Mouse (Mus musculus) heart, embryonic 14.5 days (tissue): ENCODE measurements around the gene Gm10392. TPM values are rescaled to one million over a fixed set of nuclear protein-coding genes. Genes with fewer than 3 reads are reported as not detected.
A peak's percentile ranks its signal among the peaks of the same experiment; 100 is the strongest.

ENCODE experiments used
- ATAC-seq: fragments of 200-750 bp; cut with Nextera tagmentation; 2 replicates; pipeline ENCODE4 v1.8.0; 2017; ENCODE audit warnings: low read depth, moderate TSS enrichment; ENCODE audit not compliant: insufficient number of reproducible peaks, insufficient read depth, low FRiP score
- H3K27ac ChIP-seq, 2 experiments: fragments of 200-500 bp in 1 of 2; fragments of 300-500 bp in 1 of 2; sonication (generic) in 1 of 2; replicated peaks in 1 of 2; 2 replicates each; pipeline ENCODE4 v1.5.1; 2012 to 2014; ENCODE audit warnings: low read depth in 2 of 2, low read length in 2 of 2, control low read depth in 1 of 2, mild to moderate bottlenecking in 1 of 2, mixed read lengths in 1 of 2; ENCODE audit not compliant: control insufficient read depth in 1 of 2, insufficient read depth in 1 of 2
- H3K27me3 ChIP-seq: fragments of 300-500 bp; sonication (generic); 2 replicates; pipeline ENCODE4 v1.6.1; 2014; ENCODE audit warnings: mild to moderate bottlenecking, low read length, control low read depth; ENCODE audit not compliant: control insufficient read depth, insufficient read depth
- H3K36me3 ChIP-seq: fragments of 300-500 bp; sonication (generic); 2 replicates; pipeline ENCODE4 v1.6.1; 2014; ENCODE audit warnings: mild to moderate bottlenecking, control low read depth, low read length, mixed read lengths; ENCODE audit not compliant: control insufficient read depth, insufficient read depth
- H3K4me1 ChIP-seq, 2 experiments: fragments of 200-500 bp in 1 of 2; fragments of 300-500 bp in 1 of 2; sonication (generic) in 1 of 2; 2 replicates each; pipeline ENCODE4 v1.6.1; 2012 to 2014; ENCODE audit warnings: low read length in 2 of 2, control low read depth in 1 of 2, mixed read lengths in 1 of 2; ENCODE audit not compliant: control insufficient read depth in 2 of 2, insufficient read depth in 2 of 2
- H3K4me2 ChIP-seq: fragments of 300-500 bp; sonication (generic); 2 replicates; pipeline ENCODE4 v1.6.1; 2014; ENCODE audit warnings: mild to moderate bottlenecking, low read length
- H3K4me3 ChIP-seq, 2 experiments: fragments of 200-500 bp in 1 of 2; fragments of 300-500 bp in 1 of 2; sonication (generic) in 1 of 2; 2 replicates each; pipeline ENCODE4 v1.5.1; 2012 to 2014; ENCODE audit warnings: low read length in 2 of 2, mild to moderate bottlenecking in 2 of 2, control low read depth in 1 of 2, low read depth in 1 of 2, moderate library complexity in 1 of 2; ENCODE audit not compliant: control insufficient read depth in 1 of 2, insufficient read depth in 1 of 2
- H3K9ac ChIP-seq: fragments of 300-500 bp; sonication (generic); 2 replicates; pipeline ENCODE4 v1.6.1; 2014; ENCODE audit warnings: mild to moderate bottlenecking, low read length
- H3K9me3 ChIP-seq: fragments of 300-500 bp; sonication (generic); 2 replicates; pipeline ENCODE4 v1.6.1; 2016; ENCODE audit warnings: low read length, control low read depth; ENCODE audit not compliant: control insufficient read depth
- WGBS: fragments of 180-500 bp; shearing (Covaris S2); extraction: QIAGEN DNeasy Blood & Tissue Kit; methylation state at CpG from one replicate; pipeline ENCODE4 v1.1.7; 2014; 5-methylcytosine and 5-hydroxymethylcytosine counted together
- polyA plus RNA-seq: library from polyadenylated mRNA; unstranded; fragments of >200 nt; fragmentation: Nextera tagmentation; extraction: Ambion mirVana; gene quantifications from 2 replicates; pipeline ENCODE4 v1.2.1, GENCODE M21; 2014

Gm10392 gene
- polyA plus RNA-seq, 1 experiment from 2014 or later = not detected

DNA sequence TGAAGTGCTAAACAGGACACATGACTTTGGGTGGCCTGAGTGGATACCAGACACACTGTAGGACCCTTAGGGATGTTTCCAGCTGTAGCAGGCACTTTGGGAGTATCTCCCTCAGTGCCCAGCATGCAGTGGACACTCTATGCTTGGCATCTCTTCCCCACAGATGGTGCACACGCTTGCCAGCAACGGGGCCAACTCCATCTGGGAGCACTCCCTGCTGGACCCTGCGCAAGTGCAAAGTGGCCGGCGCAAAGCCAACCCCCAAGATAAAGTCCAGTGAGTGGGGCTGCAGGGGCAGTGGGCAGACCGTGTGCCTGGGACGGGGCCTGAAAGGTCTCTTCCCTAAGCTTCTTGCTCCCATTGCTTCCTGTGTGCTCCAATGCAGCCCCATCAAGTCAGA, 19.6 kb downstream of the Gm10392 start:
- 85% methylated on average over 7 of the region's 7 CpGs for WGBS
- peaks cover 55% of the 10 kb centered on the region for H3K36me3 ChIP-seq
- H3K27ac ChIP-seq = no peak overlapping the region

GRCm38 (mm10) chr11:77498261-77499139, 20.5 kb downstream of the Gm10392 start:
- Histone ChIP-seq H3K27me3 (no peaks in the 10 kb centered on the region), H3K27ac (peak overlapping the region; percentile 77 to 93), H3K4me3 (no peak overlapping the region), H3K36me3 (peaks cover 46% of the 10 kb centered on the region), H3K4me2 (peak overlapping the region; percentile 36), H3K9ac (peak overlapping the region; percentile 65), H3K4me1 (peaks cover 24 to 57% of the 10 kb centered on the region in 2 experiments), H3K9me3 (no peaks in the 10 kb centered on the region)
- no peak for ATAC-seq
- WGBS = 65% methylated on average over 12 of the region's 12 CpGs

More for the DNA sequence above, 19.6 kb downstream of the Gm10392 start:
- no peak for ATAC-seq
- Histone ChIP-seq H3K27me3 (no peaks in the 10 kb centered on the region), H3K9me3 (no peaks in the 10 kb centered on the region), H3K4me2 (no peak overlapping the region), H3K4me1 (peaks cover 23 to 54% of the 10 kb centered on the region in 2 experiments), H3K4me3 (no peak overlapping the region), H3K9ac (no peak overlapping the region)

- peak overlapping the region; percentile 77 to 93 for H3K27ac ChIP-seq
- peak overlapping the region; percentile 65 for H3K9ac ChIP-seq
- H3K36me3 ChIP-seq = peaks cover 40% of the 10 kb centered on the region
- 29% methylated on average over 4 of the region's 4 CpGs for WGBS
- peak overlapping the region; percentile 36 for H3K4me2 ChIP-seq
- H3K4me1 ChIP-seq = peaks cover 24 to 51% of the 10 kb centered on the region in 2 experiments
- H3K4me3 ChIP-seq = no peak overlapping the region
- H3K27me3 ChIP-seq = no peaks in the 10 kb centered on the region
- 0 out of 2 replicates have a peak, but pooled peaks have one; percentile 5 for ATAC-seq
- no peaks in the 10 kb centered on the region for H3K9me3 ChIP-seq
Observed at GRCm38 (mm10) chr11:77497851-77498250, 21.1 kb downstream of the Gm10392 start.

DNA sequence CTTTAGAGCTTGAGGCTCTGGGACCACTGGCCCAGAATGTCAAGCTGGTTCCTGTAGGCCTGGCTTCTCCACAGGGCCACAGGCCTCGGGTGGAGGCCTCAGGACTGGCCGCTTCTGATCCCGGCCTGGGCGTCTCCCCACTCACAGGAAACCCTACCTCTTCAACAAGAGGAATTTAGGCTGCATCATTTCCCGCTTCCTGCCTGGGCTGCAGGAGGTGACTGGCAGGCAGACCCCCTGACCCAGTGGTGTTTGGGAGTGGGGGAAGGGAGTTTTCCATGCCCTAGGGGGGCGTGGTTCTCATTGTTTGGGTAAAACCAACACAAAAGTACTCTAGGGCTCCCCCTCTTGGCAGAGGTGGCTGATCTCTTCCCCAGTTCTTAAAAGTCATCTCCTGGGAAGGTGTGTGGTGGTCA, 21.6 kb downstream of the Gm10392 start:
- H3K27ac ChIP-seq = peak overlapping the region; percentile 83 to 93
- ATAC-seq = peak; percentile 10; the same call in 1 of the 2 replicates
- peaks cover 24 to 52% of the 10 kb centered on the region in 2 experiments for H3K4me1 ChIP-seq
- H3K4me2 ChIP-seq = peak overlapping the region; percentile 36; the same call in 1 of the 2 replicates
- H3K9ac ChIP-seq = peak overlapping the region; percentile 31
- H3K27me3 ChIP-seq = no peaks in the 10 kb centered on the region
- H3K36me3 ChIP-seq = peaks cover 35% of the 10 kb centered on the region
- H3K9me3 ChIP-seq = no peaks in the 10 kb centered on the region
- 30% methylated on average over 6 of the region's 6 CpGs for WGBS
- no peak overlapping the region for H3K4me3 ChIP-seq

GRCm38 (mm10) chr11:77495507-77495906, 23.5 kb downstream of the Gm10392 start:
- H3K27ac ChIP-seq = peak overlapping the region; percentile 14 to 93; a peak in 2 of 4 replicates
- ATAC-seq = no peak
- peak overlapping the region; percentile 96 for H3K9ac ChIP-seq

GRCm38 (mm10) chr11:77494782-77495181, 24.2 kb downstream of the Gm10392 start:
- Histone ChIP-seq H3K27ac (peak overlapping the region; percentile 50 to 95; a peak in 2 of 4 replicates), H3K9ac (peak overlapping the region; percentile 96), H3K4me2 (peak overlapping the region; percentile 94), H3K27me3 (no peaks in the 10 kb centered on the region), H3K36me3 (peaks cover 11% of the 10 kb centered on the region), H3K9me3 (no peaks in the 10 kb centered on the region), H3K4me1 (peaks cover 36 to 71% of the 10 kb centered on the region in 2 experiments), H3K4me3 (peak overlapping the region in 1 of 2 experiments; percentile 94; a peak in 3 of 4 replicates)
- no peak for ATAC-seq
- 66% methylated on average over 6 of the region's 6 CpGs for WGBS

More at GRCm38 (mm10) chr11:77495507-77495906, 23.5 kb downstream of the Gm10392 start:
- H3K4me3 ChIP-seq = no peak overlapping the region
- peak overlapping the region; percentile 94 for H3K4me2 ChIP-seq
- H3K27me3 ChIP-seq = no peaks in the 10 kb centered on the region
- no peaks in the 10 kb centered on the region for H3K9me3 ChIP-seq
- H3K4me1 ChIP-seq = peaks cover 31 to 66% of the 10 kb centered on the region in 2 experiments
- H3K36me3 ChIP-seq = peaks cover 18% of the 10 kb centered on the region

DNA sequence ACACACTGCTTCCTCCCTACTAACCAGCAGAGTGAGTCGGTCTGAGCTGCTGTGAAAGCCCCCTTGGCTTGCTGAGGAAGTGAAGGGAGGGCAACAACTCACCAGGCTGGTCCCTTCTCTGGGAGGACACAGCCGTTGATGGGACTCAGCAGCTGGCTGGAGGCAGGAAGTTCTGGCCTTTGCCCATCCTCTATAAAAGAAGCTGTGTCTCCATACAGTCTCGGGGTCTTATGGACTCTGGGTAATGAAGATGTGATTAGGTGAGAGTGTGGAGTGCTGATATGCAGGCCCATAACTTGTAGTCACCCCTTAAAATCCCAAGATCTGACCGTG, 24.7 kb downstream of the Gm10392 start:
- 28% methylated on average over 4 of the region's 4 CpGs for WGBS
- Histone ChIP-seq H3K9me3 (no peaks in the 10 kb centered on the region), H3K9ac (peak overlapping the region; percentile 96), H3K27me3 (no peaks in the 10 kb centered on the region), H3K4me3 (peak overlapping the region; percentile 76 to 94), H3K4me1 (peaks cover 36 to 71% of the 10 kb centered on the region in 2 experiments), H3K27ac (peak overlapping the region; percentile 50 to 95), H3K4me2 (peak overlapping the region; percentile 94), H3K36me3 (peaks cover 6% of the 10 kb centered on the region)
- ATAC-seq = no peak
